Mouse (Mus musculus) lung, adult 18-20 months (tissue): ENCODE measurements around the gene Psma1.

ENCODE experiments used
- DNase-seq, 2 experiments: peaks; one replicate each; pipeline ENCODE4 v3.0.0; 2022; ENCODE audit warnings: mixed read lengths in 2 of 2

The Psma1 gene

GRCm38 (mm10) chr7:114276005-114276752, at the start of gene Psma1:
Gene Psma1 (minus strand): TSS chr7:114276118.
- peak; percentile 95 to 96 for DNase-seq

- DNase-seq: no peak
These were observed 47.6 kb upstream of the Psma1 start for GRCm38 (mm10) chr7:114323527-114323926.

GRCm38 (mm10) chr7:114322531-114323441, 46.9 kb upstream of the Psma1 start:
- DNase-seq: peak in 1 of 2 experiments; percentile 35

- DNase-seq: no peak
These were observed 45.9 kb upstream of the Psma1 start for GRCm38 (mm10) chr7:114321694-114322372.

- no peak for DNase-seq
These were observed 42.0 kb upstream of the Psma1 start for GRCm38 (mm10) chr7:114317896-114318295.

GRCm38 (mm10) chr7:114317389-114317792, 41.5 kb upstream of the Psma1 start:
- peak; percentile 69 to 75 for DNase-seq

GRCm38 (mm10) chr7:114316361-114316871, 40.5 kb upstream of the Psma1 start:
- no peak for DNase-seq

GRCm38 (mm10) chr7:114311209-114311608, 35.3 kb upstream of the Psma1 start:
- no peak for DNase-seq

- no peak for DNase-seq
These were observed 33.1 kb upstream of the Psma1 start for GRCm38 (mm10) chr7:114309020-114309419.

GRCm38 (mm10) chr7:114301293-114301782, 25.4 kb upstream of the Psma1 start:
- DNase-seq: no peak

GRCm38 (mm10) chr7:114300782-114301181, 24.9 kb upstream of the Psma1 start:
- no peak for DNase-seq

- DNase-seq: no peak
These were observed 23.3 kb upstream of the Psma1 start for GRCm38 (mm10) chr7:114299247-114299646.

GRCm38 (mm10) chr7:114294698-114295097, 18.8 kb upstream of the Psma1 start:
- DNase-seq: no peak

- DNase-seq: no peak
These were observed 18.0 kb upstream of the Psma1 start for GRCm38 (mm10) chr7:114293903-114294302.

- peak; percentile 88 to 92 for DNase-seq
These were observed 16.6 kb upstream of the Psma1 start for GRCm38 (mm10) chr7:114292501-114292971.

GRCm38 (mm10) chr7:114291461-114292335, 15.8 kb upstream of the Psma1 start:
- no peak for DNase-seq

GRCm38 (mm10) chr7:114290078-114290506, 14.2 kb upstream of the Psma1 start:
- DNase-seq: no peak

- DNase-seq: no peak
These were observed 8.5 kb upstream of the Psma1 start for GRCm38 (mm10) chr7:114284296-114284910.

- no peak for DNase-seq
These were observed 7.1 kb upstream of the Psma1 start for GRCm38 (mm10) chr7:114283006-114283405.

- peak in 1 of 2 experiments; percentile 54 for DNase-seq
These were observed 5.8 kb upstream of the Psma1 start for GRCm38 (mm10) chr7:114281671-114282070.
